Mouse (Mus musculus): ENCODE data around the gene Cacna2d2. TPM values are rescaled to one million over a fixed set of nuclear protein-coding genes. Genes with fewer than 3 reads are reported as not detected.
"Not testable (repeated sequence)": the region's sequence is repeated elsewhere in the genome, so short reads cannot be mapped to it uniquely, and the experiment has no call there.

The Cacna2d2 gene
- polyA plus RNA-seq, 2 experiments = 0.29 to 9.3 TPM

- peaks cover 48% of the 10 kb centered on the region for H3K36me3 ChIP-seq (ENCODE audit: control insufficient read depth, insufficient read depth, low read length)
- H3K4me3 ChIP-seq (replicated peaks; ENCODE audit: low read length) = peak overlapping the region; percentile 85
- no peaks in the 10 kb centered on the region for H3K9me3 ChIP-seq (ENCODE audit: control insufficient read depth, low read length)
- H3K4me1 ChIP-seq (ENCODE audit: control insufficient read depth, insufficient read depth, low read length) = peaks cover 42% of the 10 kb centered on the region
- H3K27me3 ChIP-seq (ENCODE audit: control insufficient read depth, insufficient read depth, low read length) = no peaks in the 10 kb centered on the region
- 28% methylated on average over 2 of the region's 2 CpGs for WGBS
- peak overlapping the region; percentile 80 for H3K9ac ChIP-seq (ENCODE audit: low read depth, low read length, severe bottlenecking)
- no peak for DNase-seq (ENCODE audit: low spot score)
- H3K4me2 ChIP-seq (replicated peaks; ENCODE audit: low read depth, low read length, severe bottlenecking) = peak overlapping the region; percentile 98
- no peak for TF ChIP-seq POLR2A (IDR thresholded peaks at IDR 0.05; ENCODE audit: borderline replicate concordance, extremely low read depth, insufficient read depth, insufficient read length)
- ATAC-seq (ENCODE audit: low FRiP score, low read depth) = no peak
- no peak overlapping the region for H3K27ac ChIP-seq (replicated peaks; ENCODE audit: low read depth, low read length)
Observed at GRCm38 (mm10) chr9:107555701-107556100, 156.3 kb downstream of the Cacna2d2 start.

- ATAC-seq (ENCODE audit: low FRiP score, low read depth) (no peak), DNase-seq (ENCODE audit: low spot score) (no peak)
- H3K36me3 ChIP-seq (ENCODE audit: control insufficient read depth, insufficient read depth, low read length) = peaks cover 55% of the 10 kb centered on the region
- peak overlapping the region; percentile 98 for H3K4me2 ChIP-seq (replicated peaks; ENCODE audit: low read depth, low read length, severe bottlenecking)
- no peak for TF ChIP-seq POLR2A (IDR thresholded peaks at IDR 0.05; ENCODE audit: borderline replicate concordance, extremely low read depth, insufficient read depth, insufficient read length)
- no peaks in the 10 kb centered on the region for H3K27me3 ChIP-seq (ENCODE audit: control insufficient read depth, insufficient read depth, low read length)
- H3K4me1 ChIP-seq (ENCODE audit: control insufficient read depth, insufficient read depth, low read length) = peaks cover 36% of the 10 kb centered on the region
- no peak overlapping the region for H3K27ac ChIP-seq (replicated peaks; ENCODE audit: low read depth, low read length)
- H3K9me3 ChIP-seq (ENCODE audit: control insufficient read depth, low read length) = no peaks in the 10 kb centered on the region
- WGBS = 85% methylated on average over 3 of the region's 3 CpGs
- H3K4me3 ChIP-seq (replicated peaks; ENCODE audit: low read length) = peak overlapping the region; percentile 85
- H3K9ac ChIP-seq (ENCODE audit: low read depth, low read length, severe bottlenecking) = no peak overlapping the region
Observed at GRCm38 (mm10) chr9:107556346-107556745, 156.9 kb downstream of the Cacna2d2 start.

DNA sequence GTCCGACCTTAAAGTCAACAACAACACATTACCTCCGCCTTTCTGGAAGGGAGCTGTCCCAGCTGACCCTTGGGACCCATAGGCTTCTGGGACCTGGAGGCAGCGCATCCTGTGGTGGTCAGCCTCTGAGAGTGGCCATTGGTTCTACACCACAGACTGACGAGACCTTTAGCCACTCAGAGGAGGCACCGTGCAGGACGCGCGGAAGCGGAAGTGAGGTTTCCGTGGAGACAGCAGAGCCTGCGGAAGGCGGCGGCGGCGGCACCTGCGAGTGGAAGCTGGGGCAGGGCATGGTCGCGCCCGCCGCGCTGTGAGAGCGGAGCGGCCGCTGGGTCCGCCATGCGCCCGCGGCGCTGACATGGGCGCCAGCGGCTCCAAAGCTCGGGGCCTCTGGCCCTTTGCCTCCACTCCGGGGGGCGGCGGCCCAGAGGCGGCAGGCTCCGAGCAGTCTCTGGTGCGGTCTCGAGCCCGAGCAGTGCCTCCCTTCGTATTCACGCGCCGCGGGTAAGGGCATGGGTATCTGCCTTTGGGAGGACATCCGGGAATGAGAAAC lies 163.7 kb downstream of the Cacna2d2 start, which contains the start of gene Tusc2:
Gene Tusc2, plus strand, starts transcription at position 227 of the 553 bp plus-strand sequence.
- Histone ChIP-seq H3K9ac (ENCODE audit: low read depth, low read length, severe bottlenecking) (peak within 1 kb of the TSS; percentile 68), H3K27ac (replicated peaks; ENCODE audit: low read depth, low read length) (0 out of 2 replicates have a peak within 1 kb of the TSS, but pooled peaks have one; percentile 13), H3K27me3 (ENCODE audit: control insufficient read depth, insufficient read depth, low read length) (no peaks in the 10 kb centered on the region), H3K36me3 (ENCODE audit: control insufficient read depth, insufficient read depth, low read length) (peaks cover 52% of the 10 kb centered on the region), H3K4me3 (replicated peaks; ENCODE audit: low read length) (peak within 1 kb of the TSS; percentile 77), H3K4me1 (ENCODE audit: control insufficient read depth, insufficient read depth, low read length) (peaks cover 12% of the 10 kb centered on the region; the same call in 1 of the 2 replicates), H3K9me3 (ENCODE audit: control insufficient read depth, low read length) (no peaks in the 10 kb centered on the region), H3K4me2 (replicated peaks; ENCODE audit: low read depth, low read length, severe bottlenecking) (peak within 1 kb of the TSS; percentile 74)
- DNase-seq (ENCODE audit: low spot score) (peak; percentile 92), ATAC-seq (ENCODE audit: low FRiP score, low read depth) (peak; percentile 93)
- TF ChIP-seq POLR2A (IDR thresholded peaks at IDR 0.05; ENCODE audit: borderline replicate concordance, extremely low read depth, insufficient read depth, insufficient read length) = no peak
- under 1% methylated on average over 45 of the region's 46 CpGs for WGBS

DNA sequence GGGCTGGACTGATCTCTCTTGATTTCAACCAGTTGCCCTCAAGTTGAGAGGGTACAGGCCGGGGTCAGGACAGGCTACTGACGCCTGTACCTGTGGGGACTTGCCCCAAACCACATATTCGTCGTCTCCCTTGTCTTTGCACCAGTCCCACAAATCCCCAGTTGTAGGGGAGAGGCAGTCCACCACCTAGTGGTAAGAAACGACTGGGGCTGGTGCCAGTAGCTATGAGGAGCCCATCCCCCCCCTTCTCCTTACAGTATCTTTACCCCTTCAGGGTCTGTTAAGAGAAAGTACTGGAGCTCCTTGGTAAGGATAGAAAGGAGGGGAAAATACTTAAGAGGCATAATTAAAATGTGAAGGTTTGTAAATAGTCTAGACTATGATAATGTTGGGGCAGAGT lies 166.1 kb downstream of the Cacna2d2 start:
- H3K27ac ChIP-seq (replicated peaks; ENCODE audit: low read depth, low read length); H3K4me3 ChIP-seq (replicated peaks; ENCODE audit: low read length); H3K9me3 ChIP-seq (ENCODE audit: control insufficient read depth, low read length); H3K27me3 ChIP-seq (ENCODE audit: control insufficient read depth, insufficient read depth, low read length); ATAC-seq (ENCODE audit: low FRiP score, low read depth); DNase-seq (ENCODE audit: low spot score); H3K4me2 ChIP-seq (replicated peaks; ENCODE audit: low read depth, low read length, severe bottlenecking); H3K9ac ChIP-seq (ENCODE audit: low read depth, low read length, severe bottlenecking): not testable (repeated sequence)
- WGBS = 51% methylated on average over 5 of the region's 5 CpGs
- H3K36me3 ChIP-seq (ENCODE audit: control insufficient read depth, insufficient read depth, low read length) = peaks cover 27% of the 10 kb centered on the region
- H3K4me1 ChIP-seq (ENCODE audit: control insufficient read depth, insufficient read depth, low read length) = peaks cover 22% of the 10 kb centered on the region

DNA sequence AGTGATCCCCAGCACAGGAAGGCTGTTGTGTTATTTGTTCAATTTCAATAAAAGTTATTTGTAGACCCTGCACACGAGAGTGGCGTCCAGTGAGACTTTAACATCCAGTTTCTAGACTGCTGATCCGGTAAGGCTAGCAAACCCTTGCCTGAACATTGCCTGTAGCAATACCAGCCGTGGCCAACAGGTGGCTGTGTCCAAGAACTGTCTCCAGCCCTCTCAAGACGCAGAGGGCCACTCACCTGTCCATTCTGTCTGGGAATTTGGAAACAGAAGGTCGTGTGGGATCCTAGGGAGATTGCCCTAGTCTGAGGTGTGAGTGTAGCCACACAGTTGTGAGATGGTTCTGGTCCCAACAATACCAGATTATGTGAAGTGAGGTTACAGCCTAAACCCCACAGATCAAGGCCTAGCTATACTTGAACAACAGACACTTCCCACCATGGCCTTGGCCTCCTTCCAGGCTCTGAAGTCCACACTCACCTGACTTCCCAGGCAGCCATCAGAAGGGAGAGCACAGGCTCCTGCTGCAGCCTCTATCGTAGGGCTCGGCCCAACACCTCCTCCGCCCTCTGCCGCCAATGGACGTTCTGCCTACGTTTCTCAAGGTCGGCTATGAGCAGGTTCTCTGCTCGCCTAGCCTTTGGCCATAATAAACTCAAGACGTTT lies 166.8 kb downstream of the Cacna2d2 start:
- Histone ChIP-seq H3K27me3 (ENCODE audit: control insufficient read depth, insufficient read depth, low read length) (no peaks in the 10 kb centered on the region), H3K9ac (ENCODE audit: low read depth, low read length, severe bottlenecking) (no peak overlapping the region), H3K36me3 (ENCODE audit: control insufficient read depth, insufficient read depth, low read length) (peaks cover 26% of the 10 kb centered on the region), H3K27ac (replicated peaks; ENCODE audit: low read depth, low read length) (no peak overlapping the region), H3K4me1 (ENCODE audit: control insufficient read depth, insufficient read depth, low read length) (peaks cover 27% of the 10 kb centered on the region), H3K4me2 (replicated peaks; ENCODE audit: low read depth, low read length, severe bottlenecking) (no peak overlapping the region), H3K9me3 (ENCODE audit: control insufficient read depth, low read length) (no peaks in the 10 kb centered on the region), H3K4me3 (replicated peaks; ENCODE audit: low read length) (no peak overlapping the region; the same call in 1 of the 2 replicates)
- ATAC-seq (ENCODE audit: low FRiP score, low read depth) = no peak
- 61% methylated on average over 15 of the region's 15 CpGs for WGBS
- peak; percentile 75 for DNase-seq (ENCODE audit: low spot score)
- no peak for TF ChIP-seq POLR2A (IDR thresholded peaks at IDR 0.05; ENCODE audit: borderline replicate concordance, extremely low read depth, insufficient read depth, insufficient read length)

All from limb, embryonic 14.5 days (tissue).